Mouse (Mus musculus) hindbrain, postnatal 0 days (tissue): ENCODE results near the gene Eva1a. TPM values are rescaled to one million over a fixed set of nuclear protein-coding genes. Genes with fewer than 3 reads are reported as not detected.

Experiments used
- ATAC-seq: fragments of 200-750 bp; cut with Nextera tagmentation; 2 replicates; pipeline ENCODE4 v1.8.0; 2017; ENCODE audit warnings: mild to moderate bottlenecking, moderate TSS enrichment, moderate library complexity
- DNase-seq: peaks from one replicate; pipeline ENCODE4 v3.0.0-alpha.2; 2015; ENCODE audit warnings: low spot score
- H3K27ac ChIP-seq: fragments of 300-500 bp; sonication (generic); 2 replicates; pipeline ENCODE4 v1.5.1; 2014; ENCODE audit warnings: mild to moderate bottlenecking
- H3K27me3 ChIP-seq: fragments of 300-500 bp; sonication (generic); 2 replicates; pipeline ENCODE4 v1.6.1; 2014; ENCODE audit warnings: low read length, mixed read lengths; ENCODE audit not compliant: insufficient read depth
- H3K36me3 ChIP-seq: fragments of 300-500 bp; sonication (generic); 2 replicates; pipeline ENCODE4 v1.6.1; 2014; ENCODE audit warnings: low read length, mixed read lengths; ENCODE audit not compliant: insufficient read depth
- H3K4me1 ChIP-seq: fragments of 300-500 bp; sonication (generic); 2 replicates; pipeline ENCODE4 v1.6.1; 2014; ENCODE audit warnings: antibody characterized with exemption, low read length, mixed read lengths; ENCODE audit not compliant: insufficient read depth
- H3K4me2 ChIP-seq: fragments of 300-500 bp; sonication (generic); 2 replicates; pipeline ENCODE4 v1.6.1; 2014; ENCODE audit warnings: low read depth, mild to moderate bottlenecking, low read length, moderate library complexity, mixed read lengths
- H3K4me3 ChIP-seq: fragments of 300-500 bp; sonication (generic); 2 replicates; pipeline ENCODE4 v1.5.1; 2014; ENCODE audit warnings: low read length
- H3K9ac ChIP-seq: fragments of 300-500 bp; sonication (generic); replicated peaks from 2 replicates; pipeline ENCODE4 v1.6.1; 2014; ENCODE audit warnings: mild to moderate bottlenecking, low read length, moderate library complexity, mixed read lengths
- H3K9me3 ChIP-seq: fragments of 300-500 bp; sonication (generic); 2 replicates; pipeline ENCODE4 v1.6.1; 2016; ENCODE audit warnings: low read length, mixed read lengths
- CTCF ChIP-seq: IDR thresholded peaks from 2 replicates; pipeline ENCODE4 v1.5.1; 2016; ENCODE audit warnings: antibody characterized with exemption, control low read depth, low read depth
- WGBS: fragments of 180-500 bp; shearing (Covaris S2); extraction: QIAGEN DNeasy Blood & Tissue Kit; methylation state at CpG from one replicate; pipeline ENCODE4 v1.1.7; 2014; 5-methylcytosine and 5-hydroxymethylcytosine counted together
- polyA plus RNA-seq: library from polyadenylated mRNA; unstranded; fragments of >200 nt; fragmentation: Nextera tagmentation; extraction: Ambion mirVana; gene quantifications from 2 replicates; pipeline ENCODE4 v1.2.1, GENCODE M21; 2015
- total RNA-seq: library from RNA; depleted of rRNA; stranded (reverse); fragments of >200 nt; gene quantifications from 2 replicates; pipeline ENCODE4 v1.2.3, GENCODE M21; 2014

Gene Eva1a
- total and polyA plus RNA-seq, 2 experiments from 2014 or later, result 1.8 to 2.8 TPM

- TF ChIP-seq CTCF, result no peak
- Histone ChIP-seq H3K9ac (no peak overlapping the region), H3K4me3 (no peak overlapping the region), H3K36me3 (no peaks in the 10 kb centered on the region), H3K4me1 (no peaks in the 10 kb centered on the region), H3K27ac (no peak overlapping the region), H3K27me3 (no peaks in the 10 kb centered on the region), H3K9me3 (no peaks in the 10 kb centered on the region), H3K4me2 (no peak overlapping the region)
- no peak for ATAC-seq
- WGBS, result 73% methylated on average over 7 of the region's 7 CpGs
- no peak for DNase-seq
Measured at GRCm38 (mm10) chr6:82059896-82060295, 19.1 kb downstream of the Eva1a start.

DNA sequence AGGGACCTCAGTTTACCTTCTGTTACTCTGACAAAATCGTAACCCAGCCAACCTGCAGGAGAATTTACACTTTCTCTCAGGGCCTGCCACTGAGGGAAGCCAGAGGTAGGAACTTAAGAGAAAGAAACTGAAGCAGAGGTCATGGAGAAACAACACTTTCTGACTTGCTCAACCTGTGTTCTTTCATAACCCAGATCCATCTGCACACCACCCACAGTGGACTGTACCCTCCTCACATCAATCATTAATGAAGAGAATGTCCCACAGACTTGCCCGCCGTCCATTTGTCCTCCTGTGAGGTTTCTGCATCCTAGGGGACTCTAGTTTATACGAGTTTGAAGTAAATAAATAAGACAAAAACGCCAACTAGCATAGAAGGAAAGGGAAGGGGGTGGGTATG is 24.4 kb downstream of the Eva1a start:
- Histone ChIP-seq H3K9me3 (no peaks in the 10 kb centered on the region), H3K9ac (no peak overlapping the region), H3K27ac (no peak overlapping the region), H3K4me3 (no peak overlapping the region), H3K4me2 (no peak overlapping the region), H3K27me3 (no peaks in the 10 kb centered on the region), H3K36me3 (no peaks in the 10 kb centered on the region), H3K4me1 (no peaks in the 10 kb centered on the region)
- no peak for ATAC-seq
- TF ChIP-seq CTCF, result no peak
- DNase-seq, result no peak
- 84% methylated on average over 5 of the region's 5 CpGs for WGBS

GRCm38 (mm10) chr6:82066515-82067081 is 25.8 kb downstream of the Eva1a start:
- no peak for TF ChIP-seq CTCF
- H3K4me2 ChIP-seq, result no peak overlapping the region

DNA sequence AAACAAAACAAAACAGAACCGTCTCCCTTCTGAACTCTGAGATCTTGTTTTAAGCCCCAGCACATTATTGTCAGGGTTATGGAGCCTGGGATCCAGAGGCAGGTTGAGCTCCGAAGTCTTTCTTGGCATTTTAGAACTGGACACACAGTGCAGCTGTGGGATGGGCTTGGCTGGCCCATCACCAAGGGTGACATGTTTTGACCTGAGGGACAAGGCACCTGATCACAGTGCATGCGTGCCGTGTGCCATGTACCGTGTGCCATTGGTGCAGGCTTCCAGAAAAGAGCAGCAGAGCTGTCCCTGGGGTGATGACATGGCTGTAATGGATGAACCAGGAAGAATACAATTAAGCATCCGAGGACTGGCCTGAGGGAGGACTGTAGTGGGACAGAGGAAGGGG is 29.6 kb downstream of the Eva1a start:
- H3K36me3 ChIP-seq, result no peaks in the 10 kb centered on the region
- no peak overlapping the region for H3K27ac ChIP-seq
- no peak for DNase-seq
- H3K4me2 ChIP-seq, result no peak overlapping the region
- no peak for ATAC-seq
- H3K27me3 ChIP-seq, result no peaks in the 10 kb centered on the region
- 0 out of 2 replicates have a peak, but pooled peaks cover 3% of the 10 kb centered on the region for H3K9me3 ChIP-seq
- no peak for TF ChIP-seq CTCF
- no peaks in the 10 kb centered on the region for H3K4me1 ChIP-seq
- H3K4me3 ChIP-seq, result no peak overlapping the region
- WGBS, result 80% methylated on average over 6 of the region's 6 CpGs
- H3K9ac ChIP-seq, result no peak overlapping the region

More at GRCm38 (mm10) chr6:82066515-82067081, 25.8 kb downstream of the Eva1a start:
- H3K27me3 ChIP-seq, result no peaks in the 10 kb centered on the region
- no peak for DNase-seq
- H3K4me3 ChIP-seq, result no peak overlapping the region
- H3K9me3 ChIP-seq, result no peaks in the 10 kb centered on the region
- H3K27ac ChIP-seq, result no peak overlapping the region
- H3K4me1 ChIP-seq, result no peaks in the 10 kb centered on the region
- H3K36me3 ChIP-seq, result no peaks in the 10 kb centered on the region
- ATAC-seq, result no peak
- no peak overlapping the region for H3K9ac ChIP-seq
- WGBS, result 96% methylated on average over 8 of the region's 8 CpGs

DNA sequence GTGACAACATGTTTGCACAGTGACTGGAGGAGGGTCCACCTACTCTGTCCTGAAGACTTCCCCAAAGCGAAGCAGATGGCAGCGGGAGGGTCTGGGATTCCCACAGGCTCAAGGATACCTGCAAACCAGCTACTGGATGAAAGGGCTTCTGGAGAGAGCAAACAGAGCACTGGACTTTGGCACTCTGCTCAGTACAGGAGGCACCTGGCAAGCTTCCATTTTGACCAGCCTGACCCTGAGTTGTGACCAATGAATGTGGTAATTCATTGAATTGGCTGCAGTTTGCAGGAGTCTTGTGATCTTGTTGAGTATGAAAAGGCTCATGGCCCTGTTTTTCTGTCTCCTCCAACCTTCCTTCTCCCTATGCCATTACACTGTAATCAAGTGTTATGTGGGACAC is 32.2 kb downstream of the Eva1a start:
- H3K4me1 ChIP-seq, result no peaks in the 10 kb centered on the region
- WGBS, result 93% methylated on average over 2 of the region's 2 CpGs
- no peaks in the 10 kb centered on the region for H3K36me3 ChIP-seq
- 0 out of 2 replicates have a peak, but pooled peaks cover 3% of the 10 kb centered on the region for H3K9me3 ChIP-seq
- no peak overlapping the region for H3K27ac ChIP-seq
- no peak overlapping the region for H3K4me3 ChIP-seq
- DNase-seq (no peak), ATAC-seq (no peak)
- H3K9ac ChIP-seq, result no peak overlapping the region
- no peak overlapping the region for H3K4me2 ChIP-seq
- no peaks in the 10 kb centered on the region for H3K27me3 ChIP-seq
- TF ChIP-seq CTCF, result no peak

GRCm38 (mm10) chr6:82073567-82073966 is 32.7 kb downstream of the Eva1a start:
- Histone ChIP-seq H3K4me2 (no peak overlapping the region), H3K36me3 (no peaks in the 10 kb centered on the region), H3K27me3 (no peaks in the 10 kb centered on the region), H3K9ac (no peak overlapping the region), H3K4me1 (no peaks in the 10 kb centered on the region), H3K4me3 (no peak overlapping the region), H3K27ac (no peak overlapping the region), H3K9me3 (0 out of 2 replicates have a peak, but pooled peaks cover 3% of the 10 kb centered on the region)
- no peak for DNase-seq
- ATAC-seq, result no peak
- WGBS, result 69% methylated on average over 3 of the region's 3 CpGs
- TF ChIP-seq CTCF, result no peak

DNA sequence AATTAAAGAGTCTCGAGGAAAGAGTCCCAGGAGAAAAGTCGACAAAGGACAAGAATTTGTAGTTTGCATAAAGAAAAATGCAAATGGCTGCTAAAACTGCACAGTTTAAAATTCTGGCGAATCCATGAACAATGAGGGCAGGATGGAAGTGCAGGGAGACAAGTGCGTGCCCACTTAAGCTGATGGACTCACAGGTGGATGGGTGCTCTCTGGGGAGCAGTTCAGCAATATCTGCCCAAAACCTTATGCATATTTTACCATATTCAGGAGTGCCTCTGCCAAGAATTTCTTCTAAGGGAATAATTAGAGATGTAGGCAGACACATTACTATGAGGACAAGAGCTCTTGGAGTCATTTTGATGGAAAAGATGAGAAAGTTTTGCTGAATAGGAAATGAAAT is 35.5 kb downstream of the Eva1a start:
- H3K36me3 ChIP-seq, result no peaks in the 10 kb centered on the region
- WGBS, result 70% methylated on average over 4 of the region's 4 CpGs
- no peaks in the 10 kb centered on the region for H3K4me1 ChIP-seq
- TF ChIP-seq CTCF, result no peak
- DNase-seq (no peak), ATAC-seq (no peak)
- H3K9ac ChIP-seq, result no peak overlapping the region
- no peak overlapping the region for H3K4me2 ChIP-seq
- H3K4me3 ChIP-seq, result no peak overlapping the region
- H3K27ac ChIP-seq, result no peak overlapping the region
- H3K9me3 ChIP-seq, result 0 out of 2 replicates have a peak, but pooled peaks cover 3% of the 10 kb centered on the region
- no peaks in the 10 kb centered on the region for H3K27me3 ChIP-seq
